Mouse (Mus musculus) kidney, adult 2 months (tissue): Measurements from ENCODE around the gene Tph2. TPM values are rescaled to one million over a fixed set of nuclear protein-coding genes. Genes with fewer than 3 reads are reported as not detected.

Source experiments
- DNase-seq: peaks from one replicate; pipeline ENCODE4 v3.0.0; 2021
- H3K27ac ChIP-seq: fragments of 200-500 bp; 2 replicates; pipeline ENCODE4 v1.5.1; 2012; ENCODE audit warnings: low read depth, low read length, control low read depth, inconsistent platforms; ENCODE audit not compliant: insufficient read depth
- H3K27me3 ChIP-seq: fragments of 200-500 bp; replicated peaks from 2 replicates; pipeline ENCODE4 v1.6.1; 2012; ENCODE audit warnings: mild to moderate bottlenecking, moderate library complexity, low read length, inconsistent platforms; ENCODE audit not compliant: control insufficient read depth, insufficient read depth
- H3K36me3 ChIP-seq: fragments of 200-500 bp; 2 replicates; pipeline ENCODE4 v1.6.1; 2012; ENCODE audit warnings: mild to moderate bottlenecking, moderate library complexity, low read length, inconsistent platforms; ENCODE audit not compliant: control insufficient read depth, insufficient read depth
- H3K4me1 ChIP-seq: fragments of 200-500 bp; 2 replicates; pipeline ENCODE4 v1.6.1; 2011; ENCODE audit warnings: low read length; ENCODE audit not compliant: control insufficient read depth, insufficient read depth
- H3K4me3 ChIP-seq: fragments of 200-500 bp; 2 replicates; pipeline ENCODE4 v1.5.1; 2011; ENCODE audit warnings: mild to moderate bottlenecking, low read depth, low read length, control low read depth; ENCODE audit not compliant: insufficient read depth
- CTCF ChIP-seq: fragments of 200-500 bp; conservative IDR thresholded peaks from 2 replicates; pipeline ENCODE4 v1.5.1; 2011; ENCODE audit warnings: low read depth, mild to moderate bottlenecking, control low read depth, low read length, moderate library complexity, mixed read lengths; ENCODE audit not compliant: insufficient read depth, insufficient read length
- POLR2A ChIP-seq: fragments of 200-500 bp; IDR thresholded peaks from one replicate; pipeline ENCODE4 v1.6.1; 2011; ENCODE audit warnings: low read depth, low read length, control low read depth
- WGBS: fragments of 180-500 bp; shearing (Covaris S2); methylation state at CpG from one replicate; pipeline ENCODE4 v1.1.7; 2018; 5-methylcytosine and 5-hydroxymethylcytosine counted together
- polyA plus RNA-seq: library from polyadenylated mRNA; depleted of rRNA; stranded (reverse); fragments of >200 nt; gene quantifications from 2 replicates; pipeline ENCODE4 v1.2.3, GENCODE M21; 2012

Gene Tph2
- polyA plus RNA-seq, 1 experiment = not detected

- Histone ChIP-seq H3K4me1 (no peaks in the 10 kb centered on the region), H3K4me3 (no peak overlapping the region), H3K27ac (no peak overlapping the region), H3K27me3 (no peaks in the 10 kb centered on the region), H3K36me3 (no peaks in the 10 kb centered on the region)
- 79% methylated on average over 6 of the region's 7 CpGs for WGBS
- DNase-seq = no peak
- TF ChIP-seq CTCF (no peak), POLR2A (no peak)
These were observed 47.8 kb downstream of the Tph2 start for GRCm38 (mm10) chr10:115137016-115137415.

GRCm38 (mm10) chr10:115127907-115128306, 56.9 kb downstream of the Tph2 start:
- no peaks in the 10 kb centered on the region for H3K36me3 ChIP-seq
- TF ChIP-seq POLR2A = no peak
- no peak for TF ChIP-seq CTCF
- DNase-seq = no peak
- no peaks in the 10 kb centered on the region for H3K4me1 ChIP-seq
- H3K27me3 ChIP-seq = no peaks in the 10 kb centered on the region
- no peak overlapping the region for H3K27ac ChIP-seq
- 50% methylated on average over 1 of the region's 1 CpGs for WGBS
- no peak overlapping the region for H3K4me3 ChIP-seq

- no peak for TF ChIP-seq CTCF
- no peak for TF ChIP-seq POLR2A
- 26% methylated on average over 5 of the region's 5 CpGs for WGBS
- H3K27ac ChIP-seq = no peak overlapping the region
- H3K4me3 ChIP-seq = no peak overlapping the region
- DNase-seq = no peak
- H3K36me3 ChIP-seq = no peaks in the 10 kb centered on the region
- H3K27me3 ChIP-seq = no peaks in the 10 kb centered on the region
- no peaks in the 10 kb centered on the region for H3K4me1 ChIP-seq
These were observed 59.3 kb downstream of the Tph2 start for GRCm38 (mm10) chr10:115125550-115125949.

GRCm38 (mm10) chr10:115125027-115125426, 59.8 kb downstream of the Tph2 start:
- WGBS = 46% methylated on average over 5 of the region's 5 CpGs
- no peaks in the 10 kb centered on the region for H3K27me3 ChIP-seq
- TF ChIP-seq CTCF = no peak
- no peak for TF ChIP-seq POLR2A
- no peak overlapping the region for H3K27ac ChIP-seq
- H3K36me3 ChIP-seq = no peaks in the 10 kb centered on the region
- no peaks in the 10 kb centered on the region for H3K4me1 ChIP-seq
- H3K4me3 ChIP-seq = no peak overlapping the region
- DNase-seq = no peak

- 72% methylated on average over 16 of the region's 16 CpGs for WGBS
- no peak for DNase-seq
- Histone ChIP-seq H3K36me3 (no peaks in the 10 kb centered on the region), H3K4me3 (no peak overlapping the region), H3K27ac (no peak overlapping the region), H3K27me3 (no peaks in the 10 kb centered on the region), H3K4me1 (no peaks in the 10 kb centered on the region)
- TF ChIP-seq POLR2A = no peak
- no peak for TF ChIP-seq CTCF
These were observed 76.9 kb downstream of the Tph2 start for GRCm38 (mm10) chr10:115107666-115108540.

- TF ChIP-seq POLR2A = no peak
- no peak for TF ChIP-seq CTCF
- Histone ChIP-seq H3K27me3 (no peaks in the 10 kb centered on the region), H3K36me3 (no peaks in the 10 kb centered on the region), H3K4me1 (no peaks in the 10 kb centered on the region), H3K4me3 (no peak overlapping the region), H3K27ac (no peak overlapping the region)
- WGBS = 49% methylated on average over 8 of the region's 8 CpGs
- DNase-seq = no peak
These were observed 80.6 kb downstream of the Tph2 start for GRCm38 (mm10) chr10:115104175-115104574.

- DNase-seq = no peak
These were observed 84.8 kb downstream of the Tph2 start for GRCm38 (mm10) chr10:115099890-115100580.

More at GRCm38 (mm10) chr10:115099890-115100580, 84.8 kb downstream of the Tph2 start:
- TF ChIP-seq POLR2A (no peak), CTCF (no peak)
- no peak overlapping the region for H3K27ac ChIP-seq
- no peaks in the 10 kb centered on the region for H3K36me3 ChIP-seq
- H3K4me1 ChIP-seq = no peaks in the 10 kb centered on the region
- no peaks in the 10 kb centered on the region for H3K27me3 ChIP-seq
- H3K4me3 ChIP-seq = no peak overlapping the region
- 62% methylated on average over 9 of the region's 9 CpGs for WGBS
